Mouse (Mus musculus) neural tube, embryonic 15.5 days (tissue): ENCODE data around the gene Gls2. TPM values are rescaled to one million over a fixed set of nuclear protein-coding genes. Genes with fewer than 3 reads are reported as not detected.

Source experiments
- ATAC-seq: fragments of 200-750 bp; cut with Nextera tagmentation; 2 replicates; pipeline ENCODE4 v1.8.0; 2017; ENCODE audit warnings: mild to moderate bottlenecking, moderate TSS enrichment, moderate library complexity; ENCODE audit not compliant: low FRiP score
- H3K27ac ChIP-seq: fragments of 300-500 bp; sonication (generic); replicated peaks from 2 replicates; pipeline ENCODE4 v1.5.1; 2015; ENCODE audit warnings: mild to moderate bottlenecking, inconsistent platforms
- H3K27me3 ChIP-seq: fragments of 300-500 bp; sonication (generic); replicated peaks from 2 replicates; pipeline ENCODE4 v1.6.1; 2015; ENCODE audit warnings: inconsistent platforms
- H3K36me3 ChIP-seq: fragments of 300-500 bp; sonication (generic); 2 replicates; pipeline ENCODE4 v1.6.1; 2015; ENCODE audit warnings: inconsistent platforms
- H3K4me1 ChIP-seq: fragments of 300-500 bp; sonication (generic); 2 replicates; pipeline ENCODE4 v1.6.1; 2015; ENCODE audit warnings: inconsistent platforms
- H3K4me2 ChIP-seq: fragments of 300-500 bp; sonication (generic); 2 replicates; pipeline ENCODE4 v1.6.1; 2015; ENCODE audit warnings: inconsistent platforms, mild to moderate bottlenecking, moderate library complexity
- H3K4me3 ChIP-seq: fragments of 300-500 bp; sonication (generic); replicated peaks from 2 replicates; pipeline ENCODE4 v1.5.1; 2015; ENCODE audit warnings: mild to moderate bottlenecking, inconsistent platforms
- H3K9ac ChIP-seq: fragments of 300-500 bp; sonication (generic); replicated peaks from 2 replicates; pipeline ENCODE4 v1.6.1; 2015; ENCODE audit warnings: mild to moderate bottlenecking, inconsistent platforms
- H3K9me3 ChIP-seq: fragments of 300-500 bp; sonication (generic); replicated peaks from 2 replicates; pipeline ENCODE4 v1.6.1; 2016; ENCODE audit warnings: inconsistent platforms
- WGBS: fragments of 180-500 bp; shearing (Covaris S2); methylation state at CpG from one replicate; pipeline ENCODE4 v1.1.7; 2015; ENCODE audit warnings: mixed read lengths; 5-methylcytosine and 5-hydroxymethylcytosine counted together
- polyA plus RNA-seq: library from polyadenylated mRNA; unstranded; fragments of >200 nt; fragmentation: Nextera tagmentation; extraction: Ambion mirVana; gene quantifications from 2 replicates; pipeline ENCODE4 v1.2.1, GENCODE M21; 2015

The Gls2 gene
- polyA plus RNA-seq, 1 experiment from 2014 or later: 2.8 TPM

DNA sequence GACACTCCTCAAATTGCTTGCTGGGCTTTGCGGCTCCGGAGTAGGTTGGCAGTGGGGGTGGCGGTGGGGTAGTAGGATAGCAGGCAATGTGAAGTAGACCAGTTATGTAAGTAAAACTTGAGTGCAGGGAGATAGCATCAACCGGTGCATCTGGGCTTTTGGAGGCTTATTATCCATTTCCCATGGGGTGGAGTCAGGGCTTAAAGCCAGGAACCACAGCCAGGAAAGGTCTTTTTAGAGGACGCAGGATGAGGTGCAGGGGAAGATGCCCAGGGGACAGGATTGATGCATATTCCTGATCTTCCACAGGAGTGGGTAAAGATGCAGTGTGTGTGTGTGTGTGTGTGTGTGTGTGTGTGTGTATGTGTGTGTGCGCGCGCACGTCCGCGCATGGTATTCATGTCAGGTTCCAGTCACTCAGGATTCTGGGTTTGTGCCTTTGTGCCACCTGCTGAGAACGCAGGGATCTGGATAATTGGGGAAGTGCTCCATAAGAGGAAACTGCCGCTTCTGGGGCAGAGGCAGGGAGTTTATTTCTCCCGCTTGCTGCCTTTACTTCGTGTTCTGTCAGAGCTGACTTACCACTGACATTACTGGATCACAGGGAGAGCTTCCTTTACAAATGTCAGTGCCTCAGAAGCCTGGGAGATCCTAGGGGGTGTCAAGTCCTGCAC lies 43.7 kb downstream of the Gls2 start:
- WGBS: 69% methylated on average over 15 of the region's 15 CpGs
- peaks cover 6% of the 10 kb centered on the region for H3K4me1 ChIP-seq
- H3K4me3 ChIP-seq: no peak overlapping the region
- peaks cover 15% of the 10 kb centered on the region; the same call in 1 of the 2 replicates for H3K36me3 ChIP-seq
- no peak overlapping the region for H3K9ac ChIP-seq
- H3K27ac ChIP-seq: no peak overlapping the region
- no peaks in the 10 kb centered on the region for H3K9me3 ChIP-seq
- no peaks in the 10 kb centered on the region for H3K27me3 ChIP-seq
- H3K4me2 ChIP-seq: no peak overlapping the region
- no peak for ATAC-seq

DNA sequence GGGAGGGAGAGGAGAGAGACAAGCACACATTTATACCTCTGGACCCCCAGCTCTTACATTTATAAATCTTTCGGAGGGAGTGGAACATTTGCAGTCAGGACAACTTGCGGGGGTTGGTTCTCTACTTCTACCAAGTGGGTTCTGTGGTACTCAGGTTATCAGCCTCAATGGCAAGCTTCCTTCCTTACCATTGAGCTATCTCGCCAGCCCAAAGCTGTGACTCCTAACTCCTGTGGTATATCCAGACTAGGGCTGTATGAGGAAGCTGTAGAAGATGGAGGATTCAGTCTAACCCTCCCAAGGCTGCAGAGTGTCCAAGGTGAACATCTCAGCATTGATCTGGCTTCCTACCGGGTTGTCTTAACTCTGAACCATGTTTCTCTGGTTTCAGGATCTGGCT lies 44.9 kb downstream of the Gls2 start:
- ATAC-seq: no peak
- Histone ChIP-seq H3K36me3 (peaks cover 19% of the 10 kb centered on the region; the same call in 1 of the 2 replicates), H3K4me1 (peaks cover 5% of the 10 kb centered on the region; the same call in 1 of the 2 replicates), H3K9ac (no peak overlapping the region), H3K27me3 (no peaks in the 10 kb centered on the region), H3K9me3 (no peaks in the 10 kb centered on the region), H3K4me2 (no peak overlapping the region), H3K27ac (no peak overlapping the region), H3K4me3 (no peak overlapping the region)
- WGBS: 95% methylated on average over 4 of the region's 4 CpGs

- Histone ChIP-seq H3K9me3 (no peaks in the 10 kb centered on the region), H3K4me3 (no peak overlapping the region), H3K9ac (no peak overlapping the region), H3K36me3 (peaks cover 27% of the 10 kb centered on the region; the same call in 1 of the 2 replicates), H3K4me1 (peaks cover 5% of the 10 kb centered on the region; the same call in 1 of the 2 replicates), H3K27ac (no peak overlapping the region), H3K4me2 (no peak overlapping the region), H3K27me3 (no peaks in the 10 kb centered on the region)
- WGBS: 94% methylated on average over 18 of the region's 18 CpGs
- ATAC-seq: no peak
These were observed 45.9 kb downstream of the Gls2 start for GRCm38 (mm10) chr10:128240131-128240530.

DNA sequence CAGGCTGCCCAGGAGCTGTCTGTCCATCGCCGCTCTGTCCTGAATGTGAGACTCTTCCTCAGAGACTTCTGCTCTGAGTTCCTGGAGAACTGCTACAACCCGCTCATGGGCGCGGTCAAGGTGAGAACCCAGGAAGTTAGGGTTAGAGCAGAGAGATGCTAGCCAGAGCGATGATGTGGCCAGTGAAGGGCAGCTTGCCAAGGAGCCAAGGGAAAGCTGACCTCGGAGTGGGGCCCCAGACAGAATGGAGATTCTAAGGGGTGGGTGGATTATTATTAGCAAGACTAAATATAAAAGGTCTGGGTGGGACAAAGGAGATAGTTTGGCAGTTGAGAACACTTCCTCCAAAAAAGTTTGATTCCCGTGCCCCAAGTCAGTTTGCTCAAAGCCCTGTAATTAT lies 49.0 kb downstream of the Gls2 start:
- Histone ChIP-seq H3K9me3 (no peaks in the 10 kb centered on the region), H3K4me2 (no peak overlapping the region), H3K4me1 (no peaks in the 10 kb centered on the region), H3K27me3 (no peaks in the 10 kb centered on the region), H3K9ac (no peak overlapping the region), H3K4me3 (no peak overlapping the region), H3K27ac (no peak overlapping the region), H3K36me3 (peaks cover 43% of the 10 kb centered on the region; the same call in 1 of the 2 replicates)
- 97% methylated on average over 8 of the region's 8 CpGs for WGBS
- no peak for ATAC-seq

- 97% methylated on average over 15 of the region's 15 CpGs for WGBS
- Histone ChIP-seq H3K9ac (no peak overlapping the region), H3K4me1 (no peaks in the 10 kb centered on the region), H3K4me3 (no peak overlapping the region), H3K9me3 (no peaks in the 10 kb centered on the region), H3K4me2 (no peak overlapping the region), H3K27ac (no peak overlapping the region), H3K27me3 (no peaks in the 10 kb centered on the region), H3K36me3 (peaks cover 49% of the 10 kb centered on the region)
- ATAC-seq: no peak
These were observed 49.9 kb downstream of the Gls2 start for GRCm38 (mm10) chr10:128244121-128244520.

- Histone ChIP-seq H3K36me3 (peaks cover 60% of the 10 kb centered on the region), H3K4me2 (peak overlapping the region; percentile 28; the same call in 1 of the 2 replicates), H3K4me1 (no peaks in the 10 kb centered on the region), H3K9me3 (no peaks in the 10 kb centered on the region), H3K9ac (no peak overlapping the region), H3K27me3 (no peaks in the 10 kb centered on the region), H3K4me3 (no peak overlapping the region), H3K27ac (peak overlapping the region; percentile 64; the same call in 1 of the 2 replicates)
- WGBS: 84% methylated on average over 17 of the region's 17 CpGs
- no peak for ATAC-seq
These were observed 52.9 kb downstream of the Gls2 start for GRCm38 (mm10) chr10:128247020-128247732.

GRCm38 (mm10) chr10:128250565-128250964 lies 56.3 kb downstream of the Gls2 start:
- no peaks in the 10 kb centered on the region for H3K4me1 ChIP-seq
- H3K4me3 ChIP-seq: no peak overlapping the region
- H3K27ac ChIP-seq: no peak overlapping the region
- no peaks in the 10 kb centered on the region for H3K9me3 ChIP-seq
- no peak overlapping the region for H3K9ac ChIP-seq
- H3K36me3 ChIP-seq: peaks cover 51% of the 10 kb centered on the region
- H3K4me2 ChIP-seq: no peak overlapping the region
- 93% methylated on average over 13 of the region's 13 CpGs for WGBS
- ATAC-seq: no peak
- H3K27me3 ChIP-seq: no peaks in the 10 kb centered on the region

- H3K36me3 ChIP-seq: peaks cover 31% of the 10 kb centered on the region
- WGBS: 87% methylated on average over 4 of the region's 4 CpGs
- H3K4me1 ChIP-seq: no peaks in the 10 kb centered on the region
- H3K9ac ChIP-seq: no peak within 1 kb of the TSS
- H3K27me3 ChIP-seq: no peaks in the 10 kb centered on the region
- ATAC-seq: no peak
- H3K4me3 ChIP-seq: no peak within 1 kb of the TSS
- no peak within 1 kb of the TSS for H3K27ac ChIP-seq
- H3K4me2 ChIP-seq: no peak within 1 kb of the TSS
- H3K9me3 ChIP-seq: no peaks in the 10 kb centered on the region
These were observed 59.5 kb downstream of the Gls2 start, which contains the start of gene Apon for GRCm38 (mm10) chr10:128253677-128254255. Gene Apon (plus strand): TSS chr10:128254096.

DNA sequence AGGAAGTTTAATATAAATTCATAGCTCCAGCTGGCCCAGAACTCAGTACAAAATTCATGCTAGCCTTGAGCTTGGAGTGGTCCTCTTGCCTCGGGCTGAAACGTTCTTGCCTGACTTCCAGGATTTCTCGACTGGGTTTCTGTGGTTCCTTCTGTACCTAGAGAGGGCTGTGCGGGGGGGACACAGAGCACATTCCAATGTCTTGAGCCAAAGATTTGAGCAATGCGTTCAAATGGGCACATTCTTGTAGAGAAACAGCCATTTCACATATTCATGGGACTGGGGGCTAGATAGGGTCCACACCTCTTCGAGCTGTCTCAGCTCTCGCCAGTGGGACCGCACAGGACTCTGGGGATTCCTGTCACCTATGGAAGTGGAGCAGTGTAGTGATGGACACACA lies 61.7 kb downstream of the Gls2 start:
- H3K27ac ChIP-seq: no peak overlapping the region
- no peak overlapping the region for H3K4me3 ChIP-seq
- H3K27me3 ChIP-seq: no peaks in the 10 kb centered on the region
- H3K4me1 ChIP-seq: no peaks in the 10 kb centered on the region
- no peaks in the 10 kb centered on the region for H3K9me3 ChIP-seq
- H3K9ac ChIP-seq: no peak overlapping the region
- peaks cover 16% of the 10 kb centered on the region for H3K36me3 ChIP-seq
- ATAC-seq: no peak
- WGBS: 88% methylated on average over 8 of the region's 8 CpGs
- no peak overlapping the region for H3K4me2 ChIP-seq

GRCm38 (mm10) chr10:128256328-128256727 lies 62.1 kb downstream of the Gls2 start:
- ATAC-seq: no peak

GRCm38 (mm10) chr10:128258953-128259352 lies 64.7 kb downstream of the Gls2 start:
- no peaks in the 10 kb centered on the region for H3K27me3 ChIP-seq
- no peaks in the 10 kb centered on the region for H3K9me3 ChIP-seq
- no peak overlapping the region for H3K9ac ChIP-seq
- no peak overlapping the region for H3K4me3 ChIP-seq
- no peaks in the 10 kb centered on the region for H3K4me1 ChIP-seq
- no peak for ATAC-seq
- H3K36me3 ChIP-seq: no peaks in the 10 kb centered on the region
- no peak overlapping the region for H3K4me2 ChIP-seq
- WGBS: 78% methylated on average over 4 of the region's 4 CpGs
- no peak overlapping the region for H3K27ac ChIP-seq

More at GRCm38 (mm10) chr10:128256328-128256727, 62.1 kb downstream of the Gls2 start:
- Histone ChIP-seq H3K9ac (no peak overlapping the region), H3K27ac (no peak overlapping the region), H3K27me3 (no peaks in the 10 kb centered on the region), H3K9me3 (no peaks in the 10 kb centered on the region), H3K4me2 (no peak overlapping the region), H3K36me3 (peaks cover 12% of the 10 kb centered on the region), H3K4me1 (no peaks in the 10 kb centered on the region), H3K4me3 (no peak overlapping the region)
- WGBS: 68% methylated on average over 8 of the region's 8 CpGs
